Mouse (Mus musculus) megakaryocyte, embryonic 14.5 days (primary cell): Measurements from ENCODE around the gene Vax1. TPM values are rescaled to one million over a fixed set of nuclear protein-coding genes. Genes with fewer than 3 reads are reported as not detected.

Experiments used
- H3K27me3 ChIP-seq: replicated peaks from 2 replicates; pipeline ENCODE3; 2012; ENCODE audit warnings: inconsistent platforms
- H3K36me3 ChIP-seq: replicated peaks from 2 replicates; pipeline ENCODE3; 2012; ENCODE audit warnings: low read length, inconsistent platforms, mixed read lengths
- H3K4me1 ChIP-seq: 2 replicates; pipeline ENCODE4 v1.6.1; 2012; ENCODE audit warnings: inconsistent platforms
- H3K4me3 ChIP-seq: replicated peaks from 2 replicates; pipeline ENCODE3; 2012; ENCODE audit warnings: moderate library complexity, mild to moderate bottlenecking, inconsistent platforms
- H3K9me3 ChIP-seq: 2 replicates; pipeline ENCODE4 v1.6.1; 2012; ENCODE audit warnings: inconsistent platforms
- FLI1 ChIP-seq: IDR thresholded peaks from 2 replicates; pipeline ENCODE4 v1.6.1; 2012; ENCODE audit warnings: low read length, inconsistent platforms, mixed read lengths
- GATA1 ChIP-seq: IDR thresholded peaks from 3 replicates; pipeline ENCODE4 v1.6.1; 2012; ENCODE audit warnings: mixed read lengths, low read length, inconsistent platforms, borderline replicate concordance
- polyA plus RNA-seq: library from polyadenylated mRNA; stranded (reverse); fragments of >175 nt; gene quantifications from 2 replicates; pipeline ENCODE4 v1.2.3, GENCODE M21; 2012; ENCODE audit warnings: low replicate concordance; ENCODE audit not compliant: insufficient read depth

The Vax1 gene
- polyA plus RNA-seq, 1 experiment = not detected

GRCm38 (mm10) chr19:59154171-59154570 lies 15.7 kb downstream of the Vax1 start:
- Histone ChIP-seq H3K4me3 (no peak overlapping the region), H3K36me3 (no peaks in the 10 kb centered on the region), H3K27me3 (peaks cover 51% of the 10 kb centered on the region), H3K9me3 (peaks cover 11% of the 10 kb centered on the region), H3K4me1 (peaks cover 4% of the 10 kb centered on the region)
- TF ChIP-seq FLI1 = no peak
- TF ChIP-seq GATA1 = no peak

GRCm38 (mm10) chr19:59145492-59146140 lies 24.2 kb downstream of the Vax1 start:
- no peak for TF ChIP-seq FLI1
- TF ChIP-seq GATA1 = no peak

GRCm38 (mm10) chr19:59145064-59145463 lies 24.8 kb downstream of the Vax1 start:
- H3K4me3 ChIP-seq = no peak overlapping the region
- no peaks in the 10 kb centered on the region for H3K9me3 ChIP-seq
- no peak for TF ChIP-seq GATA1
- TF ChIP-seq FLI1 = no peak
- peaks cover 17% of the 10 kb centered on the region for H3K27me3 ChIP-seq
- no peaks in the 10 kb centered on the region for H3K36me3 ChIP-seq
- no peaks in the 10 kb centered on the region for H3K4me1 ChIP-seq

More at GRCm38 (mm10) chr19:59145492-59146140, 24.2 kb downstream of the Vax1 start:
- Histone ChIP-seq H3K4me3 (no peak overlapping the region), H3K4me1 (no peaks in the 10 kb centered on the region), H3K27me3 (peaks cover 19% of the 10 kb centered on the region), H3K36me3 (no peaks in the 10 kb centered on the region), H3K9me3 (no peaks in the 10 kb centered on the region)

GRCm38 (mm10) chr19:59142206-59142605 lies 27.6 kb downstream of the Vax1 start:
- H3K4me3 ChIP-seq = no peak overlapping the region
- H3K36me3 ChIP-seq = no peaks in the 10 kb centered on the region
- no peaks in the 10 kb centered on the region for H3K9me3 ChIP-seq
- H3K27me3 ChIP-seq = peaks cover 12% of the 10 kb centered on the region
- TF ChIP-seq GATA1 = no peak
- TF ChIP-seq FLI1 = no peak
- H3K4me1 ChIP-seq = no peaks in the 10 kb centered on the region

GRCm38 (mm10) chr19:59135387-59135786 lies 34.5 kb downstream of the Vax1 start:
- Histone ChIP-seq H3K4me3 (no peak overlapping the region), H3K9me3 (no peaks in the 10 kb centered on the region), H3K27me3 (peaks cover 13% of the 10 kb centered on the region), H3K4me1 (no peaks in the 10 kb centered on the region), H3K36me3 (no peaks in the 10 kb centered on the region)
- TF ChIP-seq GATA1 (no peak), FLI1 (no peak)

GRCm38 (mm10) chr19:59134916-59135315 lies 34.9 kb downstream of the Vax1 start:
- Histone ChIP-seq H3K4me1 (no peaks in the 10 kb centered on the region), H3K4me3 (no peak overlapping the region), H3K9me3 (no peaks in the 10 kb centered on the region), H3K36me3 (no peaks in the 10 kb centered on the region), H3K27me3 (peaks cover 13% of the 10 kb centered on the region)
- TF ChIP-seq FLI1 = no peak
- TF ChIP-seq GATA1 = no peak

- Histone ChIP-seq H3K27me3 (peaks cover 16% of the 10 kb centered on the region), H3K4me3 (no peak overlapping the region), H3K36me3 (no peaks in the 10 kb centered on the region), H3K4me1 (no peaks in the 10 kb centered on the region), H3K9me3 (no peaks in the 10 kb centered on the region)
- TF ChIP-seq FLI1 (no peak), GATA1 (no peak)
Observed at GRCm38 (mm10) chr19:59133202-59133601, 36.7 kb downstream of the Vax1 start.

GRCm38 (mm10) chr19:59129671-59130070 lies 40.2 kb downstream of the Vax1 start:
- H3K36me3 ChIP-seq = no peaks in the 10 kb centered on the region
- H3K9me3 ChIP-seq = no peaks in the 10 kb centered on the region
- H3K27me3 ChIP-seq = peaks cover 15% of the 10 kb centered on the region
- H3K4me1 ChIP-seq = no peaks in the 10 kb centered on the region
- H3K4me3 ChIP-seq = no peak overlapping the region
- TF ChIP-seq FLI1 (no peak), GATA1 (no peak)

- Histone ChIP-seq H3K27me3 (peaks cover 15% of the 10 kb centered on the region), H3K9me3 (no peaks in the 10 kb centered on the region), H3K4me1 (no peaks in the 10 kb centered on the region), H3K36me3 (no peaks in the 10 kb centered on the region), H3K4me3 (no peak overlapping the region)
- TF ChIP-seq GATA1 = no peak
Observed at GRCm38 (mm10) chr19:59128531-59129204, 41.2 kb downstream of the Vax1 start.

GRCm38 (mm10) chr19:59127424-59127823 lies 42.4 kb downstream of the Vax1 start:
- Histone ChIP-seq H3K36me3 (no peaks in the 10 kb centered on the region), H3K9me3 (no peaks in the 10 kb centered on the region), H3K27me3 (peaks cover 15% of the 10 kb centered on the region), H3K4me1 (no peaks in the 10 kb centered on the region), H3K4me3 (no peak overlapping the region)
- TF ChIP-seq FLI1 (no peak), GATA1 (no peak)

Other genes with a start within 250 kb of the Vax1 start
- not detected in 2 replicates for gene Eno4, start 226.6 kb downstream of the Vax1 start, polyA plus RNA-seq
- not detected in 2 replicates for gene Hspa12a, start 226.4 kb downstream of the Vax1 start, polyA plus RNA-seq
- gene Shtn1, start 94.0 kb downstream of the Vax1 start, polyA plus RNA-seq = 0.10 and 0.41 TPM in 2 replicates
- not detected in 2 replicates for gene Kcnk18, start 49.2 kb upstream of the Vax1 start, polyA plus RNA-seq
- 1.4 TPM in 1 of 2 replicates, not detected in the other for gene Slc18a2, start 90.8 kb upstream of the Vax1 start, polyA plus RNA-seq
- gene Rps12-ps3, start 152.2 kb upstream of the Vax1 start, polyA plus RNA-seq = 5.6 and 40.0 TPM in 2 replicates
- 1.3 and 1.9 TPM in 2 replicates for gene Pdzd8, start 175.7 kb upstream of the Vax1 start, polyA plus RNA-seq